15 mouse cellular contexts compared by ENCODE assay signal in genomic region chr12:25268871-25269850, GRCm38 (mm10).
DNase-seq lines count a peak whose midpoint lies in the region; ATAC-seq and TF ChIP-seq lines count a peak whose summit lies in the region.
"Had no signal": no experiment of that assay in that cellular context is flagged by ENCODE, and none has a peak within 500 bp of the region (broad histone marks: within the 10 kb centered on the region; RNA-seq: fewer than 3 reads in every experiment).

No protein-coding gene starts in this region.

- intact Hi-C loops in left cerebral cortex, postnatal 10 days (cut with DNase I): no loop called here

- H3K4me2 ChIP-seq in kidney, embryonic 15.5 days: no peak overlapping the region
- peak overlapping the region; percentile 31 for H3K4me2 ChIP-seq in myocyte (ENCODE audit: low read depth)
- H3K4me2 ChIP-seq: embryonic facial prominence, embryonic 15.5 days; midbrain, embryonic 13.5 days; neural tube, embryonic 13.5 days had no signal

- no peaks in the 10 kb centered on the region for H3K36me3 ChIP-seq in kidney, embryonic 15.5 days
- H3K36me3 ChIP-seq in myocyte (ENCODE audit: control insufficient read depth, insufficient read depth): no peaks in the 10 kb centered on the region
- H3K36me3 ChIP-seq: embryonic facial prominence, embryonic 15.5 days; midbrain, embryonic 13.5 days; neural tube, embryonic 13.5 days had no signal

- ATAC-seq in kidney, embryonic 15.5 days (replicated peaks; ENCODE audit: low FRiP score): no peak
- ATAC-seq: forebrain, embryonic 16.5 days; midbrain, embryonic 13.5 days had no signal

- peaks cover 66% of the 10 kb centered on the region for H3K4me1 ChIP-seq in kidney, embryonic 15.5 days

- no peaks in the 10 kb centered on the region for H3K9me3 ChIP-seq in kidney, embryonic 15.5 days (replicated peaks)
- H3K9me3 ChIP-seq: embryonic facial prominence, embryonic 15.5 days; midbrain, embryonic 13.5 days; neural tube, embryonic 13.5 days had no signal

- no peak overlapping the region for H3K9ac ChIP-seq in kidney, embryonic 15.5 days
- H3K9ac ChIP-seq: embryonic facial prominence, embryonic 15.5 days; liver, embryonic 14.5 days; midbrain, embryonic 13.5 days; neural tube, embryonic 13.5 days had no signal

- H3ac ChIP-seq in myocyte (ENCODE audit: control insufficient read depth, insufficient read length): no peak overlapping the region

- TF ChIP-seq POLR2A in myocyte (IDR thresholded peaks at IDR 0.05; ENCODE audit: insufficient read length, low read depth): no peak

- 62% methylated on average over 18 of the region's 18 CpGs for WGBS in kidney, embryonic 15.5 days

- H3K27me3 ChIP-seq in kidney, embryonic 15.5 days: no peaks in the 10 kb centered on the region
- no peaks in the 10 kb centered on the region for H3K27me3 ChIP-seq in myocyte (ENCODE audit: control insufficient read depth, insufficient read depth, insufficient read length)
- H3K27me3 ChIP-seq: embryonic facial prominence, embryonic 15.5 days; midbrain, embryonic 13.5 days; neural tube, embryonic 13.5 days had no signal

- no peak overlapping the region for H3K27ac ChIP-seq in kidney, embryonic 15.5 days
- H3K27ac ChIP-seq: embryonic facial prominence, embryonic 15.5 days; liver, embryonic 14.5 days; midbrain, embryonic 13.5 days; neural tube, embryonic 13.5 days had no signal

- no peak overlapping the region for H3K4me3 ChIP-seq in kidney, embryonic 15.5 days (replicated peaks)
- H3K4me3 ChIP-seq in myocyte: no peak overlapping the region
- H3K4me3 ChIP-seq: embryonic facial prominence, embryonic 15.5 days; midbrain, embryonic 13.5 days; neural tube, embryonic 13.5 days had no signal

- no peaks in the 10 kb centered on the region for H3K79me2 ChIP-seq in myocyte (ENCODE audit: control insufficient read depth, insufficient read depth)

- DNase-seq in kidney, adult 11 months: peak; percentile 59
- DNase-seq in testis, postnatal 10 days (ENCODE audit: low spot score): peak; percentile 33
- DNase-seq in testis, postnatal 14 days (ENCODE audit: low spot score): no peak
- DNase-seq in R1 (ENCODE audit: low read depth, low spot score): peak; percentile 39
- no peak for DNase-seq in left cerebral cortex, postnatal 10 days (ENCODE audit: extremely low spot score in 1 of 2, low spot score in 2 of 2)
- DNase-seq: layer of hippocampus, adult 9-11 months; left cerebral cortex, postnatal 4 days; retina, postnatal 1 day had no signal

TF ChIP-seq in myocyte, 11 proteins besides CTCF, POLR2A, EP300 and RAD21:
- TF ChIP-seq E2F4 (IDR thresholded peaks at IDR 0.05; ENCODE audit: insufficient read depth) (no peak), TCF3 (IDR thresholded peaks at IDR 0.05; ENCODE audit: insufficient read length, low read depth) (peak; percentile 42), MYOG (IDR thresholded peaks at IDR 0.05; ENCODE audit: control insufficient read depth in 1 of 3, insufficient read depth in 1 of 3, insufficient read length in 2 of 3, low read depth in 2 of 3) (peak; percentile 10 to 81 (median 44)), MYOD1 (IDR thresholded peaks at IDR 0.05; ENCODE audit: control insufficient read depth in 1 of 3, insufficient read length in 2 of 3, low read depth in 2 of 3) (peak; percentile 63 to 95 (median 95)), SRF (IDR thresholded peaks at IDR 0.05; ENCODE audit: control insufficient read depth, insufficient read length, low read depth) (no peak)

Comparison
In these comparisons a context has a peak if more than half of its experiments do, and no peak if none do; other contexts are left out.
1. DNase-seq: peak in kidney, adult 11 months (single experiment), testis, postnatal 10 days (single experiment) and R1 (single experiment); none in testis, postnatal 14 days (single experiment) and left cerebral cortex, postnatal 10 days (0 of 2).